Mouse (Mus musculus) inflammation-experienced regulatory T-cells (primary cell): ENCODE measurements around the gene Olfr119. TPM values are rescaled to one million over a fixed set of nuclear protein-coding genes. Genes with fewer than 3 reads are reported as not detected.

Source experiments
- polyA plus RNA-seq, 2 experiments: library from polyadenylated mRNA; unstranded; fragments of 100-300 nt; shearing (Covaris generic); gene quantifications; one replicate each; pipeline ENCODE4 v1.2.1; 2017

Gene Olfr119
- not detected for polyA plus RNA-seq

DNA sequence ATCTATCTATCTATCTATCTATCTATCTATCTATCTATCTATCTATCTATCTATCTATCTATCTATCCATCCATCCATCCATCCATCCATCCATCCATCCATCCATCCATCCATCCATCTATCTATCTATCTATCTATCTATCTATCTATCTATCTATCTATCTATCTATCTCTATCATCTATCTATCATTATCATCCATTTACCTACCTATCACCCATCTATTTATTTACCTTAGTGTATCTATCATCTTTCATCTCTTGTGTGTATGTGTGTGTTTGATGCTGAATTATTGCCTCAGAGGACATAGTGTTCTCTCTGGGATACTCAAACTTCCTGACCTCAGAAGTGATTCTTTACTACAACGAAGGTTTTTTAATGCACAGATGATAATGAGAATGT lies at the start of gene Olfr119:
Gene Olfr119, plus strand, starts transcription at position 301 of the 400 bp plus-strand sequence.

DNA sequence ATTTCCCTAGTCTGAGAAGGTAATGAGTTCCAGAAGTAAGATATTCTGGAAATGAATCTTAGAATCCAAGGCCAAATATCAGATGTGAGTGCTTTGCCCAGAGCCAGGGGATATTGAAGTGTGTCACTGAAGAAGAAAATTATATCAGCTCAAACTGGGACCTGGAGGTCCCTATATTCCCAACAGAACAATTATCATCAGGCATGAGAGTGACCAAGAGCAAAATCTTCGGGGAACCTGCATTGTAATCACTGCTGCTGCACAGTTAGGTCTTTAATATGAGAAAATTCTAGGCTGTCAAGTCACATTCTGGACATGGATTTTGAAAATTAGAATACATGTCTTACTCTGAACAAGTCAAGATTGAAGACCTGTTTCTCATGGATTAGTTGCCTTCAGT lies 32.7 kb upstream of the Olfr119 start, which contains the start of gene Olfr117:
Gene Olfr117, minus strand, starts transcription at position 101 of the 400 bp plus-strand sequence.

DNA sequence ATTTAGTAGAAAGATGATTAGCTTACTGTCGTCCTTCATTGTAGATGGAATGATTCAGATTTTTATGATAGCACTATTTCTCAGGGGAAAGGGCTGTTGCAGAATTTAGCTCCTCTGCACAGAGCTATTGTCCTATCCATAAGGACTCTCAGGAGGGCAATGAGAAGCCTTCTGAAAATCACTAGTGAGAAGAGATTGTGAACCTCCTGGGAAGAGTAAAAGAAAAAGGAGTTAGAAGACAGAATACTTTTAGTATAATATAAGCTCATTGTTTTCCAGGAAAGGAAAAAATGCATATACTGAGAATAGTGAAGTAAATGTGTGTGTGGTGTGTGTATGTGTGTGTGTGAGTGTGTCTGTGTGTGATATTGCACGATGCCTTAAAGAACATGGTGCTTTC lies 29.7 kb upstream of the Olfr119 start, which contains the start of gene Olfr118:
Gene Olfr118, plus strand, starts transcription at position 301 of the 400 bp plus-strand sequence.

DNA sequence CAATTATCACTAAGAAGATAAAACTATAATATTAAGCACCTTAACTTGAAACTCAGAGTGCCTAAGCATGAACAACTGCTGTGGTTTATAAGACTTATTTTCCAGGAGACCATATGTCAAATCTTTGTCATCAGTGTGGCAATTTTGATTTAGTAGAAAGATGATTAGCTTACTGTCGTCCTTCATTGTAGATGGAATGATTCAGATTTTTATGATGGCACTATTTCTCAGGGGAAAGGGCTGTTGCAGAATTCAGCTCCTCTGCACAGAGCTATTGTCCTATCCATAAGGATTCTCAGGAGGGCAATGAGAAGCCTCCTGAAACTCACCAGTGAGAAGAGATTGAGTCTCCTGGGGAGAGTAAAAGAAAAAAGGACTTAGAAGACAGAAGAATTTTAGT lies 25.1 kb downstream of the Olfr119 start, which contains the start of gene Olfr120:
Gene Olfr120, plus strand, starts transcription at position 301 of the 400 bp plus-strand sequence.

Other genes with a start within 250 kb of the Olfr119 start
- under 1 TPM; 0.02 to 0.33 TPM for gene Olfr109, start 237.6 kb upstream of the Olfr119 start, polyA plus RNA-seq
- gene H2-M2, start 213.0 kb upstream of the Olfr119 start, polyA plus RNA-seq: 1 to 10 TPM in 1 of 2 experiments, not detected in 1; 1.2 TPM
- gene Olfr110, start 204.1 kb upstream of the Olfr119 start, polyA plus RNA-seq: not detected
- not detected for gene Olfr111, start 188.5 kb upstream of the Olfr119 start, polyA plus RNA-seq
- gene Olfr112, start 127.1 kb upstream of the Olfr119 start, polyA plus RNA-seq: not detected
- under 1 TPM in 1 of 2 experiments, not detected in 1; 0.17 TPM for gene Olfr113, start 118.9 kb upstream of the Olfr119 start, polyA plus RNA-seq
- not detected for gene Olfr114, start 103.8 kb upstream of the Olfr119 start, polyA plus RNA-seq
- not detected for gene Olfr115, start 69.5 kb upstream of the Olfr119 start, polyA plus RNA-seq
- gene Olfr116, start 69.4 kb upstream of the Olfr119 start, polyA plus RNA-seq: not detected
- gene Olfr117, start 32.8 kb upstream of the Olfr119 start, polyA plus RNA-seq: under 1 TPM; 0.15 to 0.19 TPM
- gene Olfr118, start 29.6 kb upstream of the Olfr119 start, polyA plus RNA-seq: under 1 TPM; 0.12 to 0.53 TPM
- gene Olfr120, start 25.2 kb downstream of the Olfr119 start, polyA plus RNA-seq: under 1 TPM in 1 of 2 experiments, not detected in 1; 0.13 TPM
- not detected for gene Olfr121, start 52.3 kb downstream of the Olfr119 start, polyA plus RNA-seq
- under 1 TPM in 1 of 2 experiments, not detected in 1; 0.11 TPM for gene Olfr122, start 72.0 kb downstream of the Olfr119 start, polyA plus RNA-seq
- under 1 TPM; 0.23 to 0.89 TPM for gene Olfr123, start 97.0 kb downstream of the Olfr119 start, polyA plus RNA-seq
- gene Olfr124, start 103.3 kb downstream of the Olfr119 start, polyA plus RNA-seq: not detected
- not detected for gene Olfr125, start 136.4 kb downstream of the Olfr119 start, polyA plus RNA-seq
- under 1 TPM in 1 of 2 experiments, not detected in 1; 0.40 TPM for gene Olfr126, start 150.9 kb downstream of the Olfr119 start, polyA plus RNA-seq
- 1 to 10 TPM in 1 of 2 experiments, under 1 TPM in 1; 0.10 to 1.0 TPM for gene Olfr127, start 203.9 kb downstream of the Olfr119 start, polyA plus RNA-seq
- gene Olfr128, start 224.0 kb downstream of the Olfr119 start, polyA plus RNA-seq: under 1 TPM; 0.18 to 0.78 TPM